Mouse (Mus musculus) cerebellum, adult 2 months (tissue): ENCODE results near the gene Tspan1.

ENCODE experiments used
- CTCF ChIP-seq: fragments of 200-500 bp; IDR thresholded peaks from 2 replicates; pipeline ENCODE4 v1.5.1; 2011; ENCODE audit warnings: low read depth, mild to moderate bottlenecking, control low read depth, low read length, moderate library complexity, borderline replicate concordance; ENCODE audit not compliant: insufficient read depth
- POLR2A ChIP-seq: fragments of 200-500 bp; IDR thresholded peaks from 2 replicates; pipeline ENCODE4 v1.6.1; 2011; ENCODE audit warnings: low read length, control low read depth, borderline replicate concordance; ENCODE audit not compliant: insufficient read depth

DNA sequence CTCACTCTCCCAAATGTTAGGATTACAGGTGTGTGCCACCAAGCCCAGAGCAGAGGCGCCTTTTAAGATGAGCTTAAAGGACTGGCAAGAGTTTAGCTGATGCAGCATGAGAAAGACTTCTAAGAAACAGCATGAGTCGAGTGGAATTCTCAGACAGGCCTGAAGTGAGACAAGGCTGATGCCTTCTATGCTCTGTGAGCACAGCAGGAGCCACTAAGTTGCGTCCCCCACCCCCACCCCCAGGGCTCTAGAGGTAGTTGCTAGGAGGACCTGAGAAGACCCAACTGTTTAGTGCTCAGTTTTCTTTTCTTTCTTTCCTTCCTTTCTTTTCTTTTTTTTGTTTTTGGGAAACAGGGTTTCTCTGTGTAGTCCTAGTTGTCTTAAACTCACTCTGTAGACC is 14.7 kb upstream of the Tspan1 start:
- no peak for TF ChIP-seq CTCF
- no peak for TF ChIP-seq POLR2A
